Mouse (Mus musculus) kidney, adult 2 months (tissue): ENCODE measurements at regions not wholly inside any gene's neighbourhood (a gene's known extent, or its start where the extent isn't known, plus 50 kb on each side); places are given as distances from the start of the nearest gene placed in this dataset.

Source experiments
- CTCF ChIP-seq: fragments of 200-500 bp; conservative IDR thresholded peaks from 2 replicates; pipeline ENCODE4 v1.5.1; 2011; ENCODE audit warnings: low read depth, mild to moderate bottlenecking, control low read depth, low read length, moderate library complexity, mixed read lengths; ENCODE audit not compliant: insufficient read depth, insufficient read length
- POLR2A ChIP-seq: fragments of 200-500 bp; IDR thresholded peaks from one replicate; pipeline ENCODE4 v1.6.1; 2011; ENCODE audit warnings: low read depth, low read length, control low read depth

GRCm38 (mm10) chr10:45972240-45972639 is 394.6 kb downstream of the Hace1 start:
- TF ChIP-seq CTCF (no peak), POLR2A (no peak)
